Mouse (Mus musculus) midbrain, postnatal 0 days (tissue): Measurements from ENCODE around the gene Plppr5. TPM values are rescaled to one million over a fixed set of nuclear protein-coding genes. Genes with fewer than 3 reads are reported as not detected.
A peak's percentile ranks its signal among the peaks of the same experiment; 100 is the strongest.

Source experiments
- ATAC-seq: fragments of 200-750 bp; cut with Nextera tagmentation; 2 replicates; pipeline ENCODE4 v1.8.0; 2017; ENCODE audit warnings: moderate number of reproducible peaks, mild to moderate bottlenecking, moderate TSS enrichment, moderate library complexity; ENCODE audit not compliant: low FRiP score
- DNase-seq: peaks from one replicate; pipeline ENCODE4 v3.0.0-alpha.2; 2015; ENCODE audit warnings: low spot score
- H3K27ac ChIP-seq: fragments of 300-500 bp; sonication (generic); 2 replicates; pipeline ENCODE4 v1.5.1; 2014; ENCODE audit warnings: low read depth, mild to moderate bottlenecking, low read length, mixed read lengths
- H3K27me3 ChIP-seq: fragments of 300-500 bp; sonication (generic); 2 replicates; pipeline ENCODE4 v1.6.1; 2014; ENCODE audit warnings: low read length, control low read depth, mixed read lengths; ENCODE audit not compliant: insufficient read depth
- H3K36me3 ChIP-seq: fragments of 300-500 bp; sonication (generic); 2 replicates; pipeline ENCODE4 v1.6.1; 2014; ENCODE audit warnings: low read length, control low read depth, mixed read lengths; ENCODE audit not compliant: insufficient read depth
- H3K4me1 ChIP-seq: fragments of 300-500 bp; sonication (generic); 2 replicates; pipeline ENCODE4 v1.6.1; 2014; ENCODE audit warnings: mild to moderate bottlenecking, control low read depth, antibody characterized with exemption, low read length, mixed read lengths; ENCODE audit not compliant: insufficient read depth
- H3K4me2 ChIP-seq: fragments of 300-500 bp; sonication (generic); 2 replicates; pipeline ENCODE4 v1.6.1; 2014; ENCODE audit warnings: low read depth, mild to moderate bottlenecking, low read length, mixed read lengths; ENCODE audit not compliant: poor library complexity, severe bottlenecking
- H3K4me3 ChIP-seq: fragments of 300-500 bp; sonication (generic); 2 replicates; pipeline ENCODE4 v1.5.1; 2014; ENCODE audit warnings: low read depth, mild to moderate bottlenecking, low read length, moderate library complexity
- H3K9ac ChIP-seq: fragments of 300-500 bp; sonication (generic); replicated peaks from 2 replicates; pipeline ENCODE4 v1.6.1; 2014; ENCODE audit warnings: mild to moderate bottlenecking, low read length, moderate library complexity, mixed read lengths; ENCODE audit not compliant: poor library complexity, severe bottlenecking
- H3K9me3 ChIP-seq: fragments of 300-500 bp; sonication (generic); 2 replicates; pipeline ENCODE4 v1.6.1; 2016; ENCODE audit warnings: low read length, control low read depth
- CTCF ChIP-seq: IDR thresholded peaks from 2 replicates; pipeline ENCODE4 v1.5.1; 2016; ENCODE audit warnings: antibody characterized with exemption, mild to moderate bottlenecking
- WGBS: fragments of 180-500 bp; shearing (Covaris S2); extraction: QIAGEN DNeasy Blood & Tissue Kit; methylation state at CpG from one replicate; pipeline ENCODE4 v1.1.7; 2014; 5-methylcytosine and 5-hydroxymethylcytosine counted together
- polyA plus RNA-seq: library from polyadenylated mRNA; unstranded; fragments of >200 nt; fragmentation: Nextera tagmentation; extraction: Ambion mirVana; gene quantifications from 2 replicates; pipeline ENCODE4 v1.2.1, GENCODE M21; 2015
- total RNA-seq: library from RNA; depleted of rRNA; stranded (reverse); fragments of >200 nt; gene quantifications from 2 replicates; pipeline ENCODE4 v1.2.3, GENCODE M21; 2014

Plppr5 gene
- total and polyA plus RNA-seq, 2 experiments from 2014 or later, result 14.9 to 25.5 TPM

DNA sequence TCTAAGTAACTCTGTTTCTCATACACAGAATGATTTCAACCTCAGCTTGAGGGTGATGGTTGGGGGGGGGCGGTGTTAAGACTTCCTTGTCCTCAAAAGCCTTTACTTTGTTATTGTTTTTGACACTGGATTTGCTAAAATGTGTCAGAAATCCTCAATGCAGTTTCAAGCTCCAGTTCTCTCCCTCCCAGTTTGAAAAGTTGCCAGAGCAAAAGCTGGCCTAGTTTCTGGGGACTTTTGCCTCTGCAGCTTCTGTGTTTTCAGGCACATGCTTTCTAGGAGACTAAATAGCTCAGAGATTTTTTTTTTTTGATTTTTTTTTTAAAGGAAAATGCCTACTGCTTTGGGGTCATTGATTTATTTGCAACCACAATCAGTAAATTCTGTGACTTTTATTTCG is 2.7 kb downstream of the Plppr5 start:
- DNase-seq, result no peak
- H3K27ac ChIP-seq, result no peak overlapping the region
- no peak for TF ChIP-seq CTCF
- H3K9ac ChIP-seq, result no peak overlapping the region
- no peak for ATAC-seq
- H3K9me3 ChIP-seq, result no peaks in the 10 kb centered on the region
- H3K27me3 ChIP-seq, result no peaks in the 10 kb centered on the region
- peaks cover 9% of the 10 kb centered on the region; the same call in 1 of the 2 replicates for H3K4me1 ChIP-seq
- no peaks in the 10 kb centered on the region for H3K36me3 ChIP-seq
- H3K4me2 ChIP-seq, result peak overlapping the region; percentile 69
- WGBS, result 92% methylated on average over 2 of the region's 2 CpGs
- peak overlapping the region; percentile 62 for H3K4me3 ChIP-seq

DNA sequence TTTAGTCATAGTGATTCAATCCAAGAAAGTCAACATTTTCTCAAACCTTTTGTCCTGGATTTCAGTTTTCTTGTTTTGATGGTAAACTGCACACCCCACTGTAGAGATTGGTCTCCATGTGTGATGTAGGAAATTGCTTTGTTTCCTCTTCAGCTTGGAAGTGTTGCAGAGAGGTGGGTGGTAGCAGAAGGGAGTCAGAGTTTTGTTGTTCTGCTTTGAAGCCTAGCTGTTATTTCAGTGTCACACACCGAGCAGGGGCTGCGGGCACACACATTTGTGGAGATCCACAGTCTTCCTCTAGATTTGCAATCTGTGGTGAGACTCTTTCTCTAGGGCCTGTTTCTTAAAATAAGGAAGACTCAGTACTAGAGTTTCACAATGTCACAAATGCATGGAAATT is 8.0 kb downstream of the Plppr5 start:
- no peak for ATAC-seq
- Histone ChIP-seq H3K4me2 (no peak overlapping the region), H3K9ac (no peak overlapping the region), H3K27ac (no peak overlapping the region), H3K4me1 (0 out of 2 replicates have a peak, but pooled peaks cover 6% of the 10 kb centered on the region), H3K4me3 (no peak overlapping the region), H3K36me3 (no peaks in the 10 kb centered on the region), H3K27me3 (no peaks in the 10 kb centered on the region), H3K9me3 (no peaks in the 10 kb centered on the region)
- no peak for TF ChIP-seq CTCF
- DNase-seq, result no peak
- WGBS, result 91% methylated on average over 2 of the region's 2 CpGs

DNA sequence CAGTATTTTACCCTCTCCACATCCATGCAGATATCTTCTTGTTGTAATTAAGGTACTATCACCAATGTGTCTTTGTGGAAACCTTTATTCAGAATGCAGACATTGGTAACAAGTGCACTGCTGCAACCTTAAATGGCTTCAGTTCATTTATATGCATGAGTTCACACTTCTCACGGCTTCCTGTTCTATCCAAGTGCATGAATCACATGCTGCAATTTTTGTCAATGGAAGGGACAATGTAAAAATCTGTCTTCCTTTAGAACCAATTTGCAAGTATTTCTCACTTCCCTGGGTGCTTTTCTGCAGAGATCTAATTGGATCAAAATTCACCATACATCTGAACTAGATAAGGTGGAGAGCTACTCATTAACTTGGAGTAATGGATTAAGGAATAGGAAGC is 27.8 kb downstream of the Plppr5 start:
- H3K4me2 ChIP-seq, result no peak overlapping the region
- no peak for TF ChIP-seq CTCF
- no peak overlapping the region for H3K27ac ChIP-seq
- H3K9ac ChIP-seq, result no peak overlapping the region
- ATAC-seq (no peak), DNase-seq (no peak)
- WGBS, result 43% methylated on average over 1 of the region's 1 CpGs
- no peaks in the 10 kb centered on the region for H3K27me3 ChIP-seq
- no peaks in the 10 kb centered on the region for H3K36me3 ChIP-seq
- H3K4me1 ChIP-seq, result no peaks in the 10 kb centered on the region
- no peak overlapping the region for H3K4me3 ChIP-seq
- no peaks in the 10 kb centered on the region for H3K9me3 ChIP-seq

DNA sequence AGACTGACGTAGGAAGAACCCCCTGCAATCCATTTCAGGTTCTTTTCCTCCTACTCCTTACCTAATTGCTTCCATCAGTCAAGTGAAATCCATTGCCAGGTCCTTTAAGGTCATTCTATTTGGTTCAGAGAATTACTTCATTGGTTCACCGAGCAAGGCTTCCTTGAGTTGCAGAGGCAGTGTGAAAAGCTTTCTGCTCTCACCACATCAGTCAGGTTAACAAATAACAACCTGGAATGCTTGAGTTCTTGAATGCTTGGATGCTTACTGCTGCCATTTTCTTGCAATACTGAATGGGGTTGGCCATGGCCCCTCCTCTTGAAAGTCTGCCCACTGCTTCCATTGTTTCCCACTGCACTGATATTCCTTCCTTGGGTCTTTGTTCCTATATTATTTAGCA is 28.8 kb downstream of the Plppr5 start:
- DNase-seq (no peak), ATAC-seq (no peak)
- H3K4me3 ChIP-seq, result no peak overlapping the region
- WGBS, result 63% methylated on average over 2 of the region's 2 CpGs
- H3K9me3 ChIP-seq, result no peaks in the 10 kb centered on the region
- no peak overlapping the region for H3K27ac ChIP-seq
- no peaks in the 10 kb centered on the region for H3K4me1 ChIP-seq
- no peak for TF ChIP-seq CTCF
- H3K4me2 ChIP-seq, result no peak overlapping the region
- no peak overlapping the region for H3K9ac ChIP-seq
- H3K36me3 ChIP-seq, result no peaks in the 10 kb centered on the region
- no peaks in the 10 kb centered on the region for H3K27me3 ChIP-seq

DNA sequence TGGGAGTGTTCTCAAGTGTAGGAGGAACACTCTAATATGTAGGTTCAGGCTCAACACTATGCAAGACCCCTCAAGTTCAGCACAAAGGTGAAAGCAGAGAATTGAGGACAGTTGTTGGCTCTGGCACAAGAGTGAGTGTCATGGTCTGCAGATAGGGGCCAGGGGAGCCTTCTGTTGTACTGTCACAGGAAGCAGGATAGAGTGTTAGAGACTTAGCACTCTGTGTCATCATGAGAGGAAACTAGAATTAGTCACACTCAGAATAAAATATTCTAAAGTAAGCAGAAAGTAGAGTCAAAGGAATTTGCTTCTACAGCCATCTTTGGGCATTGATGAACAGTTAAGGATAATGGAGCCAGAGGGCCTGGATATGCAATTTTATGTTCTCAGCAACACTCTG is 31.7 kb downstream of the Plppr5 start:
- no peaks in the 10 kb centered on the region for H3K36me3 ChIP-seq
- DNase-seq, result no peak
- no peaks in the 10 kb centered on the region for H3K9me3 ChIP-seq
- H3K27me3 ChIP-seq, result no peaks in the 10 kb centered on the region
- H3K4me3 ChIP-seq, result no peak overlapping the region
- H3K27ac ChIP-seq, result no peak overlapping the region
- no peak for ATAC-seq
- no peak for TF ChIP-seq CTCF
- no peak overlapping the region for H3K9ac ChIP-seq
- no peaks in the 10 kb centered on the region for H3K4me1 ChIP-seq
- H3K4me2 ChIP-seq, result no peak overlapping the region

DNA sequence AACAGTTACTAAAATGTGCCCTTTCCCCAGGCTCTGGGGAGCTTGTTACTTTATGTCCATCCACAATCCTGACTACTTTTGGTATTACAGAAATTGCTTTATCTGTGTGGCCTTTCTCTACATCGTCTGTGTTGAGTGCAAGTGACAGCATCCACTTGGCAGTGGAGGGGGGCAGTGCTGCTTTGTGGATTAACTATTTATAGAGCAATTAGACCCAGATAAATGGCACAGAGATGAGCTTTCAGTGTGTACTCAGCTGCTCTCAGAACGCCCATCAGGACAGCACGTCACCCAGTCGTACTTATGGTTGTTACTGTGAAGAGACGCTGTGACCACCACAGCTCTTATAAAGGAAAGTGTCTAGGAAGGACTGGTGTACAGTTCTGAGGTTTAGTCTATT is 36.8 kb downstream of the Plppr5 start:
- H3K9ac ChIP-seq, result no peak overlapping the region
- no peak for DNase-seq
- no peak overlapping the region for H3K4me2 ChIP-seq
- 70% methylated on average over 5 of the region's 5 CpGs for WGBS
- H3K4me1 ChIP-seq, result no peaks in the 10 kb centered on the region
- H3K36me3 ChIP-seq, result no peaks in the 10 kb centered on the region
- no peak for ATAC-seq
- no peaks in the 10 kb centered on the region for H3K9me3 ChIP-seq
- no peaks in the 10 kb centered on the region for H3K27me3 ChIP-seq
- H3K27ac ChIP-seq, result no peak overlapping the region
- no peak for TF ChIP-seq CTCF
- H3K4me3 ChIP-seq, result no peak overlapping the region
